Mouse (Mus musculus): Measurements from ENCODE around the gene Ptpn18.

- no peak for TF ChIP-seq POLR2A (IDR thresholded peaks at IDR 0.05; ENCODE audit: insufficient read depth, low read depth, low read length)
- TF ChIP-seq CTCF (IDR thresholded peaks at IDR 0.05; ENCODE audit: insufficient read depth, low read depth, low read length): no peak
Observed at GRCm38 (mm10) chr1:34435371-34436120, 24.0 kb upstream of the Ptpn18 start.
